Mouse (Mus musculus) midbrain, postnatal 0 days (tissue): ENCODE results near the gene Gimap8. TPM values are rescaled to one million over a fixed set of nuclear protein-coding genes. Genes with fewer than 3 reads are reported as not detected.

Source experiments
- ATAC-seq: fragments of 200-750 bp; cut with Nextera tagmentation; 2 replicates; pipeline ENCODE4 v1.8.0; 2017; ENCODE audit warnings: moderate number of reproducible peaks, mild to moderate bottlenecking, moderate TSS enrichment, moderate library complexity; ENCODE audit not compliant: low FRiP score
- DNase-seq: peaks from one replicate; pipeline ENCODE4 v3.0.0-alpha.2; 2015; ENCODE audit warnings: low spot score
- H3K27ac ChIP-seq: fragments of 300-500 bp; sonication (generic); 2 replicates; pipeline ENCODE4 v1.5.1; 2014; ENCODE audit warnings: low read depth, mild to moderate bottlenecking, low read length, mixed read lengths
- H3K27me3 ChIP-seq: fragments of 300-500 bp; sonication (generic); 2 replicates; pipeline ENCODE4 v1.6.1; 2014; ENCODE audit warnings: low read length, control low read depth, mixed read lengths; ENCODE audit not compliant: insufficient read depth
- H3K36me3 ChIP-seq: fragments of 300-500 bp; sonication (generic); 2 replicates; pipeline ENCODE4 v1.6.1; 2014; ENCODE audit warnings: low read length, control low read depth, mixed read lengths; ENCODE audit not compliant: insufficient read depth
- H3K4me1 ChIP-seq: fragments of 300-500 bp; sonication (generic); 2 replicates; pipeline ENCODE4 v1.6.1; 2014; ENCODE audit warnings: mild to moderate bottlenecking, control low read depth, antibody characterized with exemption, low read length, mixed read lengths; ENCODE audit not compliant: insufficient read depth
- H3K4me2 ChIP-seq: fragments of 300-500 bp; sonication (generic); 2 replicates; pipeline ENCODE4 v1.6.1; 2014; ENCODE audit warnings: low read depth, mild to moderate bottlenecking, low read length, mixed read lengths; ENCODE audit not compliant: poor library complexity, severe bottlenecking
- H3K4me3 ChIP-seq: fragments of 300-500 bp; sonication (generic); 2 replicates; pipeline ENCODE4 v1.5.1; 2014; ENCODE audit warnings: low read depth, mild to moderate bottlenecking, low read length, moderate library complexity
- H3K9ac ChIP-seq: fragments of 300-500 bp; sonication (generic); replicated peaks from 2 replicates; pipeline ENCODE4 v1.6.1; 2014; ENCODE audit warnings: mild to moderate bottlenecking, low read length, moderate library complexity, mixed read lengths; ENCODE audit not compliant: poor library complexity, severe bottlenecking
- H3K9me3 ChIP-seq: fragments of 300-500 bp; sonication (generic); 2 replicates; pipeline ENCODE4 v1.6.1; 2016; ENCODE audit warnings: low read length, control low read depth
- CTCF ChIP-seq: IDR thresholded peaks from 2 replicates; pipeline ENCODE4 v1.5.1; 2016; ENCODE audit warnings: antibody characterized with exemption, mild to moderate bottlenecking
- WGBS: fragments of 180-500 bp; shearing (Covaris S2); extraction: QIAGEN DNeasy Blood & Tissue Kit; methylation state at CpG from one replicate; pipeline ENCODE4 v1.1.7; 2014; 5-methylcytosine and 5-hydroxymethylcytosine counted together
- polyA plus RNA-seq: library from polyadenylated mRNA; unstranded; fragments of >200 nt; fragmentation: Nextera tagmentation; extraction: Ambion mirVana; gene quantifications from 2 replicates; pipeline ENCODE4 v1.2.1, GENCODE M21; 2015
- total RNA-seq: library from RNA; depleted of rRNA; stranded (reverse); fragments of >200 nt; gene quantifications from 2 replicates; pipeline ENCODE4 v1.2.3, GENCODE M21; 2014

Gimap8 gene
- total and polyA plus RNA-seq, 2 experiments from 2014 or later, result 0.53 to 0.60 TPM

- Histone ChIP-seq H3K9me3 (no peaks in the 10 kb centered on the region), H3K4me3 (no peak overlapping the region), H3K4me2 (no peak overlapping the region), H3K27me3 (peaks cover 5% of the 10 kb centered on the region; the same call in 1 of the 2 replicates), H3K9ac (no peak overlapping the region), H3K27ac (no peak overlapping the region), H3K36me3 (no peaks in the 10 kb centered on the region), H3K4me1 (no peaks in the 10 kb centered on the region)
- ATAC-seq, result no peak
- WGBS, result 93% methylated on average over 2 of the region's 2 CpGs
- DNase-seq, result no peak
- TF ChIP-seq CTCF, result no peak
Observed at GRCm38 (mm10) chr6:48647611-48648010, 577 bp downstream of the Gimap8 start.

DNA sequence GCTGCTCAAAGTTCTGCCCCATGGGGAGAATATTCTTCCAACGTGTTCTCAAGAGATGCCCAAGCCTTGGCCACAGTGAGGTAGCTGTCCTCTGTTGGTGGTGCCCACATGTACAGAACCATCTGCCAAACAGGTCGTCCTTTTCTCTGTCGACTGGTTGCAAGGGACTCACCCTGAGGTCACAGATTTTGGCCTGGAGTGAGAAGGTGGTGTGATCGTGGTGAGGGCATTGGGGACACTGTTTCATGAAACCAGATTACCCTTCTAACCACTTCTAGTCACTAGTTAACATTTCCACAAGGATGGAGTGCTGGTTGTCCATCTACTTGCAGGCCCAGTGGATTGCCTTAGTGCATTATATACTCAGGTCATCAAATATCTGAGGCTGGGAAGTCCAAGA is 1.7 kb downstream of the Gimap8 start:
- no peak overlapping the region for H3K27ac ChIP-seq
- no peaks in the 10 kb centered on the region for H3K9me3 ChIP-seq
- TF ChIP-seq CTCF, result no peak
- peaks cover 5% of the 10 kb centered on the region; the same call in 1 of the 2 replicates for H3K27me3 ChIP-seq
- H3K9ac ChIP-seq, result no peak overlapping the region
- DNase-seq (no peak), ATAC-seq (no peak)
- WGBS, result 88% methylated on average over 4 of the region's 4 CpGs
- H3K36me3 ChIP-seq, result no peaks in the 10 kb centered on the region
- no peaks in the 10 kb centered on the region for H3K4me1 ChIP-seq
- H3K4me3 ChIP-seq, result no peak overlapping the region
- H3K4me2 ChIP-seq, result no peak overlapping the region

- Histone ChIP-seq H3K4me2 (no peak overlapping the region), H3K4me1 (no peaks in the 10 kb centered on the region), H3K9me3 (no peaks in the 10 kb centered on the region), H3K4me3 (no peak overlapping the region), H3K27me3 (peaks cover 5% of the 10 kb centered on the region; the same call in 1 of the 2 replicates), H3K27ac (no peak overlapping the region), H3K36me3 (no peaks in the 10 kb centered on the region), H3K9ac (no peak overlapping the region)
- DNase-seq (no peak), ATAC-seq (no peak)
- WGBS, result 90% methylated on average over 9 of the region's 9 CpGs
- no peak for TF ChIP-seq CTCF
Observed at GRCm38 (mm10) chr6:48650041-48650440, 3.0 kb downstream of the Gimap8 start.

GRCm38 (mm10) chr6:48658721-48659120 is 11.7 kb downstream of the Gimap8 start:
- no peak for TF ChIP-seq CTCF
- no peaks in the 10 kb centered on the region for H3K4me1 ChIP-seq
- no peak for DNase-seq

GRCm38 (mm10) chr6:48664750-48665149 is 17.7 kb downstream of the Gimap8 start:
- H3K4me3 ChIP-seq, result no peak overlapping the region
- no peak overlapping the region for H3K4me2 ChIP-seq
- WGBS, result 77% methylated on average over 4 of the region's 4 CpGs
- H3K4me1 ChIP-seq, result no peaks in the 10 kb centered on the region
- DNase-seq (no peak), ATAC-seq (no peak)
- H3K9me3 ChIP-seq, result no peaks in the 10 kb centered on the region
- no peaks in the 10 kb centered on the region for H3K27me3 ChIP-seq
- TF ChIP-seq CTCF, result no peak
- H3K36me3 ChIP-seq, result no peaks in the 10 kb centered on the region
- H3K9ac ChIP-seq, result no peak overlapping the region
- no peak overlapping the region for H3K27ac ChIP-seq

More at GRCm38 (mm10) chr6:48658721-48659120, 11.7 kb downstream of the Gimap8 start:
- Histone ChIP-seq H3K9me3 (no peaks in the 10 kb centered on the region), H3K27me3 (no peaks in the 10 kb centered on the region), H3K27ac (no peak overlapping the region), H3K36me3 (no peaks in the 10 kb centered on the region), H3K4me3 (no peak overlapping the region), H3K4me2 (no peak overlapping the region), H3K9ac (no peak overlapping the region)
- 83% methylated on average over 5 of the region's 5 CpGs for WGBS
- no peak for ATAC-seq

- DNase-seq (no peak), ATAC-seq (no peak)
- no peaks in the 10 kb centered on the region for H3K27me3 ChIP-seq
- no peak overlapping the region for H3K4me2 ChIP-seq
- H3K36me3 ChIP-seq, result no peaks in the 10 kb centered on the region
- H3K4me3 ChIP-seq, result no peak overlapping the region
- H3K9ac ChIP-seq, result no peak overlapping the region
- no peak for TF ChIP-seq CTCF
- no peaks in the 10 kb centered on the region for H3K4me1 ChIP-seq
- H3K9me3 ChIP-seq, result no peaks in the 10 kb centered on the region
- 92% methylated on average over 9 of the region's 9 CpGs for WGBS
- no peak overlapping the region for H3K27ac ChIP-seq
Observed at GRCm38 (mm10) chr6:48665471-48665870, 18.4 kb downstream of the Gimap8 start.
